Mouse (Mus musculus): Measurements from ENCODE around the gene Nifk.

The Nifk gene

DNA sequence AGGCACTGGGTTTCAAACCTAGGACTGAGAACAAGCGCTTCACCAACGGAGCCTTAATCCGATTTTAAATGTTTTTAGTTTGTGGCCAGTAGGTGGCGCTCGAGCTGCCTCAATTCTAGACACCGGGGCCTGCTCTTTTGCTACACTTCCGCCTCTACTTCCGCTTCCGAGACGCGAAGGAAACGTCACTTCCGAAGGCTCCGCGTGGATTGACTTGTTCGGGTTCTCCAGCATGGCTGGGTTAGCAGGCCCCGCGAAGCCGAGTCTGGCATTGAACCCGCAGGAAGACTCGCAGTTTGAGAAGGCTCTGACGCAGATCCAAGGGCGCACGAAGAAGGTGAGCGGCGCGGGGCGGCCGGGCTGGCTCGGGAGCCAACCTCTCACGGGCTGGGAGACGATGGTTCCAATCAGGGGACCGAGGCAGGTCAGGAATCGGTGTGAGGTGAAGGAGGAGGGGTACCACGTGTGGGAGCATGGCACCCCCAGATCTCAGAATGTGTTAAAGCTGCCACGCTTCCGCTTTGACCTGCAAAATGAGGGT lies at the start of gene Nifk:
TSS of gene Nifk (plus strand) at position 179 of the 541 bp plus-strand sequence.
- DNase-seq = peak; percentile 94 to 96

DNA sequence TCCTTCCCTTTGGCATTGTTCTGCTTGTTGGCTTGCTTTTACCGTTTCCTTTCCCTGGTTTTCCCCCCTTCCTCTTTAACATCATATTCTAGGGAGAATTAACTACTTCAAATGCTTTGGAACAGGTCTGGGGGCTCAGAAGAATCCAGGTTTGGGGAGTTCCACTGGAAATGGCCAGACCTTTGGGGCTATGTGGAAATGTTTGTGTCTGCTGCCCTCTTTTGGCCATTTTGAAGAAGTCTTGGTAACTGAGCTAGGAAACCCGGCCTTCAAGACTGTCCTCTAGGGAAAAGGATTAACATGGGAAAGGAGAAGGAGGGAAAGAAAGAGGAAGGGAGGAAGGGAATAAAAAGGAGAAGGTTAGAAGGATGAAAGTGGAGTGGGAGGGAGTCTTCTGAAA lies 46.5 kb upstream of the Nifk start:
- no peak for DNase-seq

DNA sequence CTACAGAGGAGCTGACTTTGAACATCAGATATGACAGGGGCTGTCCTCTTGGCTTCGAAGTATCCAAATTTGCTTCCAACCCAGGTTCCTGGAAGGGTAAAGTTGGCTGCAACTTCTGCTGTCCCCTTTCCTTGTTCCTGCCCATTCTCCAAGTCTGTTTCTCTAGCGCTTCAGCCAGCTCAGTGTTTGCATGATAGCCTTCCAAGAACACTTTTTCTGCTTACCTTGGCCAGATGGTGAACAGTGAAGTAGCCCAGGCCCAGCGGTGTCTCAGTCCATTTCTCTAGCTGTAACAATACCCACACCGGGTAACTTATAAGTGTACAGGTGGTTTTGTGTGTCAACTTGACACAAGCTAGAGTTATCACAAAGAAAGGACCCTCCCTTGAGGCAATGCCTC lies 29.3 kb upstream of the Nifk start:
- no peak for DNase-seq

DNA sequence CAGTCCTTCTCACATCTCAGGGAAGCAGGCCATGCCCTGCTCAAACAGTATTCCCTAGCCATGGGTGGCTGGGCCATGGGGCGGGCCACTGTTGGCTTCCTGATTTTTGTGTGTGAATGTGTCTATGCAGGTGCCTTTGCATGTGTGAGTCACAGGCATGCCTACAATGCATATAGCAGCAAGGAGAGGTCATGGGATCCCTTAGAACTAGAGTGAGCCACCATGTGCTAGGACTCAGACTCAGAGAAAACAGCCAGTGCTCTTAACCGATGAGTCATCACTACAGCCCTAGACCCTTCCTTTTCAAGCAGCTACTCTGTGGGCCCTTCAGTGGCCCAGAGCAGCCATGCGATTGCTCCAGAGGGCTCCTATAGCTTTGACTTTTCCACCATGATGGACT lies 27.4 kb upstream of the Nifk start:
- no peak for DNase-seq

DNA sequence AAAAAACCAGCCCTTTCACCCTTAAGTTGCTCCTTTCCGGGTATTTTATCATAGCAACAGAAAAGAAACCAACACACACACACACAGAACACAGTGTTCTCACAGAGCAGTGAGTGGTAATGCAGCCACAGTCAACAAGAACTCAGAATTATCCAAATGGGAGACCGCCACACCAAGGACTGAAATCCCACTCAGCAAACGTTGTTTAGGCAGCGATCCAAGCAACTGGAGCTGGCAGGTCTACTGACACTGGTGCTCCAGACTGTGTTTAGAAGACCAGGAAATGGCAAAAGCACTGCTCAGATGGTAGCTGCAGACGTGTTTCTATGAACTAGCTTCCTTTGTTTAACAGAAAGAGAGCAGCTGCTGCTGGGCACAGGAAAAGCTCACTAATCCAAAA lies 26.8 kb upstream of the Nifk start:
- no peak for DNase-seq

DNA sequence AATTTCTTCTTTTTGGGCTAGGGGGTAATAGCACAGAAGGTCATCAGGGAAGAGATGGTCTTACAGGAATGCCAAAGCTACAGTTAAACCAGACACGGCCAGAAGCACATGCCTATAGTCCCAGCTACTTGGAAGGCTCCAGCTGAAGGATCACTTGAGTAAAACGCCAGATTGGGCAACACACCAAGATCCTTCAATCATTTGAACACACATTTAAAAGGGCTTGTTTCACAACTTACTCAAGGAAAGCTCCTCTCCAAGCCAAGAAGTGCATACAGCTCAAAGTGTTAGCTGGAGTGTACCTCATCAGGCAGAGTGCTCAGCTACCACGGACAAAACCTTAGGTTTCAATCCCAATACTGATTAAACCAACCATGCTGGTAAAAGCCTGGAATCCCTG lies 25.0 kb upstream of the Nifk start:
- no peak for DNase-seq

DNA sequence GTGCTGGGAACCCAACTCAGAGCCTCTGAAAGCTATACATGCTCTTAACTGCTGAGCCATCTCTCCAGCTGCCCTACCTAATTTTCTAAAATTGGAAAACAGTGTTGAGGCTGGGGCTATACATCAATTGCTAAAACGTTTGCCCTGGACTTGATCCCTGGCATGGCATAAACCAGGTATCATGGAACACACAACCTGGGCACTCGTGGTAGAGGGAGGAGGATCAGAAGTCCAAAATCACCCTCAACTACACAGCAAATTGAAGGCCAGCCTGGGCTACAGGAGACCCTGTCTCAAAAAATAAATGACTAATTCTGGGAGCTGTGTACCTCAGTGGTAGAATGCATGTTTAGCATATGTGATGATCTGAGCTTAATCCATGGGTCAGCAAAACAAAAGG lies 23.9 kb upstream of the Nifk start:
- no peak for DNase-seq

DNA sequence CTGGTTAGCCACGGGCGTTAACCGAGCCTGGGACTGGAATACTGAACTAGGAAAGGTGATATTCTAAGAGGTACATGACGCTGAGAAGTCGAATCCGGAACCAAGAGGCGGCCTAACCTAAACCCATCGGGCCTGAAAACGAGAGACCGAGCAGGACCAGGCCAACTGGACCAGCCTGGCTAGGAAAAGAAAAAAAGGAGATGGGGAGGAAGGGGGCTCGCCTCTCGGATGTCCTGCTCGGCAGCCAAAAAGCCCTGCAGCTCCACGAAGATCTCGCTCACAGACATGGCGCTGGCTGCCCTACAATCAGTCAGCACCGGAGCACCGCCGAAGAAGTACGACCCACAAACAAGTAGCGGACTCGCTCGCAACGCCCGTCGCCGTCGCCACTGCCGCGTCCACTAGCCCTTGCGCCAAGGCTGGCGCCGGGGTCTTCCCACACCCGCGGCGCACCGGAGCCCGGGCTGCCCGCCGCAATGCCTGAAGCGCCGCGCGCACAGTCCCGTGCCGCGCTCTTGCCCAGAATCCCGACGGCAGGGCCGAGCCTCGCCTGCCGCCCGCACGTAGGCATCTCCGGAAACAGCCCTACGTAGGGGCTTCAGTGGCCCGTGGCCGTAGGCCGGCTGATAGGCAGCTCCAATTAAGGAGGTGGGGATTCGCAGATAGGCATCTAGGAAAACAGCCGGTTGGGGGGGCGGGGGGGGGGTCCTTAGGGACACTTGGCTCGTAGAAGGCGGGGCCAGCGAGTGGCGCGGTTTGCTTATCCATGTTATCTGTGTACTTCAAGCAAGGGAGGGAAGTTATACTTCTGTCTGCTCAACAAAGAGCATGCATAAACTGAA lies 10.6 kb upstream of the Nifk start:
- peak; percentile 79 to 93 for DNase-seq

DNA sequence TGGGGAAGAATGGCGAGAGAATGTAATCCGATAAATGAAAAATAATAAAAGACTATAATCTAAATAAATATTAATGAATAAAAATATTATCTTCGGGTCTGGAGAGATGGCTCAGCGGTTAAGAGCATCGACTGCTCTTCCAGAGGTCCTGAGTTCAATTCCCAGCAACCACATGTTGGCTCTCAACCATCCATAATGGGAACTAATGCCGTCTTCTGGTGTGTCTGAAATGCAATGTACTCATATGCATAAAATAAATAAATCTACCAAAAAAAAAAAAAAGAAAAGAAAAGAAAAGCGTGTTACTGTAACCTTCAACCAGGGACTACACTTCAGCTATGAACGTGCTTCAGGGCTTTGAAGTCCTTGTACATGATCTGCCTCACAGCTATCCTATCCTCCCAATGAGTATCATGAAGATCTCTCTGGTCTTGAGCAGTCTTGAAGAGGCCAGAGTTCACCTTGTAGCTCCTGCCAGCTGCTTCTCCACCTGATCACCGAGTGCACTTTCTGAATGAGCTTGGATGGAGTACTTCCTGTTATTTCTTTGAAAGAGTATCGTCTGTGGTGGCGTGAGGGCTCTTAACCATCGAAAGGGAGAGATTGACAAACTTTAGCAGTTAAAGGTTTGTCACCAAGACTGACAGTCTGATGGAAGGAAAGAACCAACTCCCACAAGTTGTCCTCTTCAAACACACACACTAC lies 9.9 kb upstream of the Nifk start, which contains the start of gene Tsn:
TSS of gene Tsn (minus strand) at position 118 of the 705 bp plus-strand sequence.
- DNase-seq = peak in 1 of 2 experiments; percentile 9

DNA sequence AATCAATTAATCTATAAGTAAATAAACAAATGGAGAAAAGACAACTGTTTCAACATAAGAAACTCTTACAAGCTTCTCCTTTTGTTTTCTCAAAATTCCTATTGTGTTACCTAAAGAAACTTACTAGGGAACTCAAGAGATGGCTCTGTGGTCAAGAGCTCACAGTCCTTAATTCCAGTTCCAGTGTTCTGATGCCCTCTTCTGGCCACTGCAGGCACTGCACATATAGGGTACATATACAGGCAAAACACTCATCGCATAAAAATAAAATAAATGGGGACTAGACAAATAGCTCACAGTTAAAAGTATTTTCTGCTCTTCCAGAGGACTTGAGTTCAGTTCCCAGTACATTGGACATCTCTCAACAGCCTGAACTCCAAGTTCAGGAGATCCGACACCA lies 943 bp upstream of the Nifk start:
- peak; percentile 12 to 35 for DNase-seq

DNA sequence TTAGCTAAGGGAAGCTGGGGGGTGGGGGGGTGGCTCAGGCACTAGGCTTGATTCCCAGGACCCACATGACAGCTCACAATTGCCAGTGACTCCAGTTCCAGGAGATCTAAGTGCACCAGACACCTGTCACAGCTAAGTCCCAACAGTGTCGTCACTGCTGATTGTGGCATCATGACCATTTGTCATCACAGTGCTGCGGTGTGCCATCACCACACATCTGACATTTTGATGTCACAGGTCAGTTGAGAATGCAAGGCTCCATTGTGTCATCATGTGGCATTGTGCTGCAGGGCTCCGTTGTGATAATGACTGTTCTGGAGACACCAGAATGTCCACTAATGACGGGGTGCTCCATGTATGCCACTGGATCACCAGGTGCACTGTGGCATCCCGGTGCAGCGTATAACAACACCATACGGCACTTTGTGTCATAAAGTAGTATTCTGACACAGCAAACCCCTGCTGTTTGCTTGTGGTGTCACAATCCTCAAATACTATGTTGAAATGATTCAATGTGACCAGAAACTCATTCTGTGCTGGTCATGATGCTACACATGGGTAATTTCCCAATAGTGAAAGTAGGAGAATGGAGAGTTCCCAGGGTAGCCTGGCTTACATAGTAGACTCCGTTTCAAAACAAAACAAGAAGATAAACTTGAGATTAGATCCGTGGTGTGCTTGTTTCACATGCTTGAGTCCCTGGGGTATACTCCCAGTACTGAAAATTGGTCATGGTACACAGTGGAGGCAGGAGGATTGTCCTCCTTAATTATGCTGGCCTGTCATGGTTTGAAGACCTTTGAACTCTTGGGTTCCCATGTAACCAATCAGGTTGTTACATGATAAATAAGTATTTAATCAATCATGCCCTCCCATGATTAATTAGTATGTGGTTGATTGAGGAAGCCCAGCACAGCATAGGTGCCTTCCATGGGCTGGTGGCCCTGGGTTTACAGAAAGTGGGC lies 13.4 kb downstream of the Nifk start:
- no peak for DNase-seq

DNA sequence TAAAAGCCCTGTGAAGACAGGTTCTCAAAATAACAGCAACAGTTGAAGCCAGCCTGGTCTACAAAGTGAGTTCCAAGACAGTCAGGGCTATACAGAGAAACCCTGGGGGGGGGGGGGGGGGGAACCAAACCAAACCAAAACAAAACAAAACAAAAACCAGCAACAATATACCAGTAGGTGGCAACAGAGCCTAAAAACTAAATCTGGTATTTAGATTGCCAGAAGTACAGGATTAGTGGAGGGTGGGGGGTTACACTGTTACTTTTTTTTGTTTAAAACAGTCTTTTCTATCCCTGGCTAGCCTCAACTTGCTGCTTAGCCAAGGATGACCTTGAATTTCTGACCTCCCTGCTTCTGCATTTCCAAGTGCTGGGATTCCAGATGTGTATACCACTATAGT lies 14.2 kb downstream of the Nifk start:
- DNase-seq = no peak

DNA sequence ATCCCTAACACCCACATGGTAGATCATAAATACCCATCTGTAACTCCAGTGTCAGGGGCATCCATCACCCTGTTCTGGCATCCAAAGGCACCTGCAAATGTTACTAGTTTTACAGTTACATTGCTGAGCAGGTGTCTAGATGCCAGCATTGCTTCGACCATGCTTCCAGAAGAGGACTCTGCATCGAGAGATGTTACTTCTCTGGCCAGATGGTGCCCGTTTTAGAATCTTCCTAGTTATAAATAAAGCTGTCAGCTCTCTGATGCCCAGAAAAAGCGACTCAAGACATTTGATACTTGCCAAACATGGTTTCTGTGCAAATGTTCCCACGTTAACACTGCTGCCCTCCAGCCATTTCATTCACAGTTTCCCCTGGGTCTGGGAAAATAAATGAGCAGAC lies 16.3 kb downstream of the Nifk start:
- DNase-seq = no peak

DNA sequence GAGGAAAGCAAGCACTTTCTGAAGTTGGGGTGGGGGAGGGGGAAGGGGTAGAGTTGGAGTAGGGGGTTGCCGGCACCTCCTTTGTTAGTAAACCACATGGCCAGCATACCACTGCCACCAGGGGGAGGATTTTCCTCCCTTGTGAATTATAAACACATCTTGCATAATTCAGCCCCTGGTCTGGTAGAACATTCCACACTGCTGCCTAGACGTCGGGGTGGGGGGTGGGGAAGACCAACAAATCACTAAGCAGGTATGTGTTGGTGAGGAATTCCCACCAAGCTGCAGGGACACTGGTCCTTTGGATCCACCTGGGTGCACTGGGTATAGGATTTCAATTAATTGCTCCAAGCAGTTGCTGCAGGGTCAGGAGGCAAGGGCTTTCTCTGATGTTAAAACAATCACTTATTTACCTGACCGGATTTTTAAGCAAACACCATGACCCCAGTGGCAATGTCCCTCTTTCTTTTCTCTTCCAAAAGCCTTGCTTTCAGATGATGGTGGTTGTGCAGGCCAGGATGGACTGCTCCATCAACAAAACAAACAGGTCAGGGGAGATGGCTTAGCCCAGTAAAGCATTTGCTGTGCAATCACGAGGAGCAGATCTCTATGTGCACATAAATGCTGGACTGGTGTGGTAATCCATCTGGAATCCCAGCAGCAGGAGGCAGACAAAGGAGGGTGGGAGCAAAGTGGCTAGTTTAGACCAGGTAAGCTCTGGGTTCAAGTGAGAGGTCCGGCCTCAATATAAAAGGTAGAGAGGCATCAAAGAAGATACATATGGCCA lies 22.2 kb downstream of the Nifk start:
- DNase-seq = no peak

DNA sequence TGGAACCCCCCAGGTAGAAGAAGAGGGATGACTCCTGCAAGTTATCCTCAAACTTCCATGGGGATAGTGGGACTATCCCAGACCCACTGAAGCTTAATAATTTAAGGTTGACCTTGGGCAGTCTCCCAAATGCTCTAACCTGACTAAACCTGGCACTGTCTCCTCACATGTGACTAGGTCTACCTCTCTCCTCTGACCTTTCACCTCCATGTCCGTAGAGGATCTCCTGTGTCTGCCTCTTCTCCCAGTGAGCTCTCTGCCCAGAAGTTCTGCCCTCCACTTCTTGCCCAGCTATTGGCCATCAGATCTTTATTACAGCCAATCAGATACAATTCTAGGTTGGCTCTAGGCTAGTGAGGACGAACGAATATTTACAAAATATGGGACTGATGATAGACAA lies 28.3 kb downstream of the Nifk start:
- no peak for DNase-seq

DNA sequence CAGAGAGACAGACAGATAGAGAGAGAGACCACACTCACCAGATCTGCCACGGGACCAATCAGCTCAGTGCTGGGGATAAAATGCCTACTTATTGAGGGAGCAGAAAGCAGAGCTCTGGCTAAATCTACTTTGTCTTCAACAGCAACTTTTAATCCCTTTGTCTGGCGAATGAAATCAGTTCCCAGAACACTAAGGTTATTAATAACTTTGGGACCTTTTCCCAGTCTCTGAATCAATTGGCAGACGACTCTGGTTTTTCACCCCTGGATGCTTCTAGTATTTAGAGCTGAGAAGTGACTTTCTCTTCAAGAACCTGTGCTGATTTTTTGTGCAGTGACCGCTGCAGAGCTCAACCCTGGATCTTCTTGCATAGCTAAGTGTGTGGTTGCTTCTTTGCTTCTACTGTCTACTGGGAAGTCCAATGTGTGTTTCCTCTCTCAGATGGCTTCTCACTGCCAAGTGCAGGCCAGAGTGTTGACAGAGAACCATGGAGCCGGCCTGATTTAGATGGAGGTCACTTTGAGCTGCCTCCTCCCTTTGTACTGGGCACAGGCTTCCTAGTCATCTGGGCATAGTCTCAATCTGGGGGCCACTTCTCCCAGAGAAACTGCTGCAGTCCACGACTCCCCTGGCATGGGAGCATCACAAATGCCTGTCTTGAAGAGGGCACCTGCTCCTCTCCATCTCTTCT lies 37.6 kb downstream of the Nifk start:
- peak; percentile 3 to 6 for DNase-seq

DNA sequence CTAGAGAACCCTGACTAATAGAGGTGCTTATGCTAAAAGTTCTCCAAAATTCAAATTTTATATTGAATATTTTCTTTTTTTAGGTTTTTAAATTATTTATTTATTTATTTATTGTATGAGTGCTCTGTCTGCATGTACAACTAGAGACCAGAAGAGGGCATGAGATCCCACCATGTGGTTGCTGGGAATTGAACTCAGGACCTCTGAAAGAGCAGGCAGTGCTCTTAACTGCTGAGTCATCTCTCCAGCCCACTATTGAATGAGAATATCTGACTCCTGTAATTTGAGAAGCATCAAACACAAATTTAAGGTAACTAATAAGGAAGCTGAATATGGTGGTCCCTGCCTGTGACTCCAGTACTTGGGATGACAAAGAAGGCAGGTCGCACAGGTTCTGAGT lies 46.3 kb downstream of the Nifk start:
- peak in 1 of 2 experiments; percentile 7 for DNase-seq

DNA sequence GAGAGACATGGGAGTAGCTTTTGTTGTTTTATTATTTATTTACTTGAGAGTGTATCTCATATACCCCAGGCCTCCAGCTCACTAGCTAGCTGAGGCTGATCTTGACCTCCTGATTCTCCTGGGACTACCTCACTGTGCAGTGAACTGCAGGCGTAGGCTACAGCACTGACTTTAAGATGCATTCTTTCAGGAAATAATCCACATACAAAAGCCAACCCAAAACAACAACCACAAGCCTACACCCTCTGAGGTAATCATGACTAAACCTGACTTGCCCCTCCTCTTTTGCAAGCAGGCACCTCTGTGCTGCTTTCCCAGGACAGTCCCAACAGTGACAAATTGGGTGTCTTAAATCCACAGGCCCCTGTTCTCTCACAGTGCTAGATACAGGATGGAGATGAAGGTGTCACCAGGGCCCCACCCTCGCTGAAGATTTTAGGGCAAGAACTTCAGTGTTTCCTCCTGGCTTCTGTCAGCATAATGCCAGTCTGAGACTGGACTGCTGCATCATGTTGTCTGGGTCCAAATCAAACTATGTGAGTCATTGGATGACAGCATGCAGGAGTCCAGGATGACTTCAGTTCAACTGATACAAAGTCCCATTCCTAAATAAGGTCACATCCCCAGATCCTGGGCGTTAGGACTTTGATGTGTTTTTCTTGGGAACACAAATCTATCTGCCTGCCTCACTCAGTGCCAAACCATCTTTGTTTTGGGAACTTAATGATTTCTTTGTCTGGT lies 47.3 kb downstream of the Nifk start:
- no peak for DNase-seq

DNA sequence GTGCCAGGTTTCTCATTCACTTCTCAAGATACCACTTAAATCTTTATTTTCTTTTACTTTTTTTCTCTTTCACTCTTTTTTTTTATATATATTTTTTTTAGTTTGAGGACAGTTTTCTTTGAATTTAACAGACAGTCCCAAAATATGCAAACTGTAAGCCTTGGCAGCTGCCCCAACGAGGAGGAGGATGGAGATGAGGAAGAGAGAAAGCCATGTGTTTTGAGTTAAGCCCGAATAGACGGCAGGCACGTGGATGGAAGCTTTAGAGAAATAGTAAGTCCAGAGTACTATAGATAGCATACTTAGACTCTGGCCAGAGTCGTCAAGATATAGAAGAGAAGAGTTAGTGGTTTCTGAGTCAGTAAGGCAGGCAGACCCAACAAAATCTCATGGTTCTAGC lies 56.1 kb downstream of the Nifk start:
- DNase-seq = no peak

DNA sequence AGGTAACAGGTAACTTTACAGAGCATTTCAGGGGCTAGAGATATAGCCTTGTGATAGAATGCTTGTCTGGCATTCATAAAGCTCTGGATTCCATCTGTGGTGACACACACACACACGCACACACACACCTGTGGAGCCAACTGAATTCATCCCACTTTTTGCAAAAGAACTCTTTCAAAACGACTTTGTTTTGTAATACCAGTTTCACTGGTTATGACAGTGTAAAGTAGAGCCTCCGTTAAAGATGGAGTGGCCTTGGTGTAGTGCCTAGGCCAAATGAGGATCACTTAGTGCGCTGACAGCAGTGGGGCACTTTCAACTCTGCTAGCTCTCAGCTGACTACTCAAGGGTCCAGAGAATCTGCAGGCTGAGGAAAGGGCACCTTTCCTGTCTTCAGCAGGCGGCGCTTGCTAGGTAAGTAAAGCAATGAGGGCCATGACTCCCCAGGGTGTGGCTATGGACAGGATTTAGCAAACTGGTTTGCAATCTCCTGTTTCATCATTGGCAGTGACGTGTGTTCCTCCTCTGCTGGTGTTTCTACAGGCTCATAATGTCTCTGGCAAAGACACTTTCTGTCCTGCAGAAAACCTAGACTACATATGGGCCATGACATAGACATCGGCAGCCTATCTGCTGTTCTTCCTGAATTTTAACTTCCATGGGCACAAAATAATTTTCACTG lies 58.6 kb downstream of the Nifk start:
- DNase-seq = no peak

All from cerebellum, adult 18-20 months (tissue).